Mouse (Mus musculus) heart, adult 2 months (tissue): ENCODE data around the gene Lrp11. TPM values are rescaled to one million over a fixed set of nuclear protein-coding genes. Genes with fewer than 3 reads are reported as not detected.
A peak's percentile ranks its signal among the peaks of the same experiment; 100 is the strongest.

Experiments used
- DNase-seq, 2 experiments: peaks; one replicate each; pipeline ENCODE4 v3.0.0; 2021
- H3K27ac ChIP-seq: fragments of 200-600 bp; 2 replicates; pipeline ENCODE4 v1.8.1; 2022
- H3K27me3 ChIP-seq: fragments of 200-500 bp; 2 replicates; pipeline ENCODE4 v1.6.1; 2012; ENCODE audit warnings: mild to moderate bottlenecking, low read length, inconsistent platforms, mixed read lengths; ENCODE audit not compliant: control insufficient read depth, insufficient read depth
- H3K36me3 ChIP-seq: fragments of 200-500 bp; 2 replicates; pipeline ENCODE4 v1.6.1; 2012; ENCODE audit warnings: low read length, inconsistent platforms; ENCODE audit not compliant: control insufficient read depth, insufficient read depth
- H3K4me1 ChIP-seq: fragments of 200-500 bp; 2 replicates; pipeline ENCODE4 v1.6.1; 2011; ENCODE audit warnings: low read length; ENCODE audit not compliant: control insufficient read depth, insufficient read depth
- H3K4me3 ChIP-seq: fragments of 200-600 bp; 2 replicates; pipeline ENCODE4 v1.8.1; 2022
- H3K79me2 ChIP-seq: fragments of 200-500 bp; replicated peaks from 2 replicates; pipeline ENCODE4 v1.6.1; 2012; ENCODE audit warnings: mild to moderate bottlenecking, inconsistent platforms, low read length, moderate library complexity, mixed read lengths; ENCODE audit not compliant: control insufficient read depth, insufficient read depth
- H3K9ac ChIP-seq: fragments of 200-500 bp; 2 replicates; pipeline ENCODE4 v1.6.1; 2012; ENCODE audit warnings: low read depth, mild to moderate bottlenecking, control low read depth, inconsistent platforms, low read length, mixed read lengths
- CTCF ChIP-seq: fragments of 200-600 bp; IDR thresholded peaks from 2 replicates; pipeline ENCODE4 v1.8.1; 2022; ENCODE audit warnings: antibody characterized with exemption, mild to moderate bottlenecking, moderate library complexity
- EP300 ChIP-seq: fragments of 200-500 bp; IDR thresholded peaks from 2 replicates; pipeline ENCODE4 v1.6.1; 2011; ENCODE audit warnings: low read depth, low read length, control low read depth; ENCODE audit not compliant: insufficient read depth
- POLR2A ChIP-seq: fragments of 200-500 bp; IDR thresholded peaks from 2 replicates; pipeline ENCODE4 v1.6.1; 2011; ENCODE audit warnings: mild to moderate bottlenecking, low read depth, low read length, control low read depth; ENCODE audit not compliant: insufficient read depth
- WGBS: fragments of 180-500 bp; shearing (Covaris S2); methylation state at CpG from one replicate; pipeline ENCODE4 v1.1.7; 2018; 5-methylcytosine and 5-hydroxymethylcytosine counted together
- intact Hi-C: fragments of 180-260 bp; cut with DNase I; formaldehyde crosslinking; loops from one replicate; pipeline ENCODE4 v1.15.1; 2025
- polyA plus RNA-seq: library from polyadenylated mRNA; depleted of rRNA; stranded (reverse); fragments of >200 nt; gene quantifications from 2 replicates; pipeline ENCODE4 v1.2.3, GENCODE M21; 2012
- total RNA-seq, 2 experiments: library from RNA; stranded (reverse); gene quantifications; 2 replicates each; pipeline ENCODE4 v1.2.3; 2021

Lrp11 gene
- total and polyA plus RNA-seq, 3 experiments, result 2.2 to 3.0 (median 3.0) TPM

GRCm38 (mm10) chr10:7590234-7590689 is 662 bp downstream of the Lrp11 start:
- under 1% methylated on average over 54 of the region's 54 CpGs for WGBS
- Histone ChIP-seq H3K27ac (no peak overlapping the region; the same call in 1 of the 2 replicates), H3K9ac (peak overlapping the region; percentile 47), H3K4me1 (peaks cover 2% of the 10 kb centered on the region), H3K27me3 (no peaks in the 10 kb centered on the region; the same call in 1 of the 2 replicates), H3K79me2 (no peaks in the 10 kb centered on the region), H3K36me3 (no peaks in the 10 kb centered on the region), H3K4me3 (peak overlapping the region; percentile 62)
- TF ChIP-seq POLR2A (no peak), CTCF (no peak), EP300 (no peak)
- intact Hi-C loops, result no loop called here
- DNase-seq, result no peak

- WGBS, result 9% methylated on average over 8 of the region's 8 CpGs
- H3K4me1 ChIP-seq, result peaks cover 2% of the 10 kb centered on the region
- no peak overlapping the region for H3K27ac ChIP-seq
- intact Hi-C loops, result no loop called here
- DNase-seq, result no peak
- H3K36me3 ChIP-seq, result no peaks in the 10 kb centered on the region
- no peak overlapping the region for H3K9ac ChIP-seq
- no peak for TF ChIP-seq CTCF
- TF ChIP-seq EP300, result no peak
- TF ChIP-seq POLR2A, result no peak
- no peak overlapping the region; the same call in 1 of the 2 replicates for H3K4me3 ChIP-seq
- no peaks in the 10 kb centered on the region for H3K79me2 ChIP-seq
- H3K27me3 ChIP-seq, result no peaks in the 10 kb centered on the region; the same call in 1 of the 2 replicates
Measured at GRCm38 (mm10) chr10:7590792-7591191, 1.2 kb downstream of the Lrp11 start.

- no peak for DNase-seq
- Histone ChIP-seq H3K36me3 (no peaks in the 10 kb centered on the region), H3K79me2 (no peaks in the 10 kb centered on the region), H3K4me3 (no peak overlapping the region), H3K4me1 (no peaks in the 10 kb centered on the region), H3K9ac (no peak overlapping the region), H3K27me3 (no peaks in the 10 kb centered on the region; the same call in 1 of the 2 replicates), H3K27ac (no peak overlapping the region)
- TF ChIP-seq POLR2A, result no peak
- no peak for TF ChIP-seq CTCF
- no peak for TF ChIP-seq EP300
- WGBS, result 32% methylated on average over 7 of the region's 7 CpGs
- intact Hi-C loops, result no loop called here
Measured at GRCm38 (mm10) chr10:7594797-7595196, 5.2 kb downstream of the Lrp11 start.

GRCm38 (mm10) chr10:7596251-7596650 is 6.7 kb downstream of the Lrp11 start:
- Histone ChIP-seq H3K9ac (no peak overlapping the region), H3K4me3 (no peak overlapping the region), H3K4me1 (no peaks in the 10 kb centered on the region), H3K36me3 (no peaks in the 10 kb centered on the region), H3K27me3 (no peaks in the 10 kb centered on the region; the same call in 1 of the 2 replicates), H3K27ac (no peak overlapping the region), H3K79me2 (no peaks in the 10 kb centered on the region)
- TF ChIP-seq POLR2A (no peak), CTCF (no peak), EP300 (no peak)
- no peak for DNase-seq
- intact Hi-C loops, result no loop called here
- 36% methylated on average over 1 of the region's 1 CpGs for WGBS

GRCm38 (mm10) chr10:7598177-7598576 is 8.6 kb downstream of the Lrp11 start:
- no peak overlapping the region for H3K4me3 ChIP-seq
- 78% methylated on average over 7 of the region's 7 CpGs for WGBS

GRCm38 (mm10) chr10:7600647-7601046 is 11.0 kb downstream of the Lrp11 start:
- intact Hi-C loops, result loop anchor here (1.0 to 5.0 kb wide), 2 partner anchors 130 to 268 kb away; no protein-coding TSS in a partner anchor
- peak; percentile 60 to 83 for DNase-seq
- Histone ChIP-seq H3K79me2 (no peaks in the 10 kb centered on the region), H3K4me3 (no peak overlapping the region), H3K4me1 (no peaks in the 10 kb centered on the region), H3K27ac (no peak overlapping the region), H3K36me3 (no peaks in the 10 kb centered on the region), H3K27me3 (no peaks in the 10 kb centered on the region), H3K9ac (no peak overlapping the region)
- TF ChIP-seq EP300 (peak; percentile 72), CTCF (peak; percentile 99), POLR2A (no peak)
- WGBS, result 4% methylated on average over 6 of the region's 6 CpGs

More at GRCm38 (mm10) chr10:7598177-7598576, 8.6 kb downstream of the Lrp11 start:
- H3K27ac ChIP-seq, result no peak overlapping the region
- H3K9ac ChIP-seq, result no peak overlapping the region
- no peaks in the 10 kb centered on the region for H3K79me2 ChIP-seq
- intact Hi-C loops, result no loop called here
- no peaks in the 10 kb centered on the region for H3K27me3 ChIP-seq
- no peak for DNase-seq
- no peaks in the 10 kb centered on the region for H3K4me1 ChIP-seq
- TF ChIP-seq POLR2A (no peak), CTCF (no peak), EP300 (no peak)
- H3K36me3 ChIP-seq, result no peaks in the 10 kb centered on the region
